Mouse (Mus musculus): Measurements from ENCODE around the gene Pdcd1lg2. TPM values are rescaled to one million over a fixed set of nuclear protein-coding genes. Genes with fewer than 3 reads are reported as not detected.

Pdcd1lg2 gene
- polyA plus RNA-seq, 1 experiment from 2014 or later, result not detected

DNA sequence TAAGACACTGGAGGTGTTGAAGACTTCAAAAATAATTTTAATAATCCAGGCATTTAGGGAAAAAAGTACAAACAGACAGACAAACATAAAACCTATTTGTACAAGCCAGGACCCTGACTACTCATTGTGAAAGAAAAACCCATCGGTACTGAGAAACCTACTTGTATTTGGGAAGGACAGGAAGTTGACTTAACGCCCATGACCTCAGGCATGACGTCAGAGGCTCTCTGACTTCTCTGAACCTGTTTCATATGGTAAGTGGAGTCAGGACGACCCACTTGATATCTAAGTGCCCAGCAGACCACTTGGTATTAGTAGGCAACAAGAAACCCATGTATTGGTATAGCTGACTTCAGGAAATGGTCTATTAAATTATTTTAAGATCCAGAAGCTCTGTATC, 19.4 kb upstream of the Pdcd1lg2 start:
- Histone ChIP-seq H3K9me3 (replicated peaks; ENCODE audit: control insufficient read depth, low read length, poor library complexity, severe bottlenecking) (no peaks in the 10 kb centered on the region), H3K4me3 (ENCODE audit: low read depth, low read length) (no peak overlapping the region), H3K4me2 (ENCODE audit: low read length) (no peak overlapping the region), H3K36me3 (ENCODE audit: control insufficient read depth, insufficient read depth, low read length) (no peaks in the 10 kb centered on the region), H3K9ac (ENCODE audit: low read depth, low read length) (no peak overlapping the region), H3K4me1 (ENCODE audit: control insufficient read depth, insufficient read depth, low read length) (no peaks in the 10 kb centered on the region), H3K27ac (ENCODE audit: low read length) (no peak overlapping the region), H3K27me3 (ENCODE audit: control insufficient read depth, insufficient read depth, low read depth, low read length) (no peaks in the 10 kb centered on the region)
- ATAC-seq, result no peak
- 83% methylated on average over 4 of the region's 4 CpGs for WGBS

DNA sequence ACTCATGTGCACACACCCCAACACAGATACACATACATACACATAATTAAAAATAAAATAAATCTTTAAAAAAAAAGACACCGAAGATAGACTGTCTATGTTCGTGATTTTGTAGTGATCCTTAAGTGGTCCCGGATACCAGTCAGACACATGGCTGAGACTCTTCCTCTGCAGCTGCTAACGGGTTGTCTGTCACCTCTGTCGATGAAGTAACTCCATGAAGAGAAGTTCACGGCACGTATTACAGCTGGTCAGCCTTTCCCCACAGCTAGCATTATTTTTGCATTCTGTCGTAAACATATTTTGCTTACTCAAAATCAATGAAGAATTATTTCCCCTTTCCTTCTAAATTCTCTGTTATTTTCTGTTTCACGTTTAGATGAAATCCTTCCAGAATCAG, 17.4 kb upstream of the Pdcd1lg2 start:
- ATAC-seq, result no peak
- WGBS, result 95% methylated on average over 9 of the region's 9 CpGs
- no peak overlapping the region for H3K4me2 ChIP-seq (ENCODE audit: low read length)
- no peak overlapping the region for H3K27ac ChIP-seq (ENCODE audit: low read length)
- H3K4me3 ChIP-seq (ENCODE audit: low read depth, low read length), result no peak overlapping the region
- H3K36me3 ChIP-seq (ENCODE audit: control insufficient read depth, insufficient read depth, low read length), result no peaks in the 10 kb centered on the region
- H3K27me3 ChIP-seq (ENCODE audit: control insufficient read depth, insufficient read depth, low read depth, low read length), result no peaks in the 10 kb centered on the region
- no peaks in the 10 kb centered on the region for H3K4me1 ChIP-seq (ENCODE audit: control insufficient read depth, insufficient read depth, low read length)
- H3K9me3 ChIP-seq (replicated peaks; ENCODE audit: control insufficient read depth, low read length, poor library complexity, severe bottlenecking), result no peaks in the 10 kb centered on the region
- H3K9ac ChIP-seq (ENCODE audit: low read depth, low read length), result no peak overlapping the region

DNA sequence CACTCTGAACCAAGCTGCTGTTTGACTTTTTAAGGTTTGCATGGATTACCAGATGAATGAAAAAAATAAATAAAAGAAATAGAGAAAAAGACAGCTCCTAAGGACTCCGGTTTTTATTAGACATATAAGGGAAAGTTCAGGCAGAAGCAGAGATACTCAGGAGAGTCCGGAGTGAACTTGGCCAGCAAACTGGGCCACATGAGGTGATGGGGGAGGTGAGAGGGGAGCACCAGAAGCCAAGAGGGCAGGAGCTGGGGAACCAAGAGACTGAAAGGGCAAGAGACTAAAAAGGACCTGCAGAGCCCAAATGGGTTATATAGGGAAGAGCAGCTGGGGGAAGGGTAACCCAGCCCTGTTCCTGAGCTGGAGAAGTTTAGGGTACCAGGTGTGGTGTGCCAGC, 16.0 kb upstream of the Pdcd1lg2 start:
- Histone ChIP-seq H3K4me3 (ENCODE audit: low read depth, low read length) (no peak overlapping the region), H3K36me3 (ENCODE audit: control insufficient read depth, insufficient read depth, low read length) (no peaks in the 10 kb centered on the region), H3K4me1 (ENCODE audit: control insufficient read depth, insufficient read depth, low read length) (no peaks in the 10 kb centered on the region), H3K9ac (ENCODE audit: low read depth, low read length) (no peak overlapping the region), H3K27me3 (ENCODE audit: control insufficient read depth, insufficient read depth, low read depth, low read length) (no peaks in the 10 kb centered on the region), H3K9me3 (replicated peaks; ENCODE audit: control insufficient read depth, low read length, poor library complexity, severe bottlenecking) (no peaks in the 10 kb centered on the region), H3K4me2 (ENCODE audit: low read length) (no peak overlapping the region), H3K27ac (ENCODE audit: low read length) (no peak overlapping the region)
- 96% methylated on average over 2 of the region's 2 CpGs for WGBS
- ATAC-seq, result no peak

DNA sequence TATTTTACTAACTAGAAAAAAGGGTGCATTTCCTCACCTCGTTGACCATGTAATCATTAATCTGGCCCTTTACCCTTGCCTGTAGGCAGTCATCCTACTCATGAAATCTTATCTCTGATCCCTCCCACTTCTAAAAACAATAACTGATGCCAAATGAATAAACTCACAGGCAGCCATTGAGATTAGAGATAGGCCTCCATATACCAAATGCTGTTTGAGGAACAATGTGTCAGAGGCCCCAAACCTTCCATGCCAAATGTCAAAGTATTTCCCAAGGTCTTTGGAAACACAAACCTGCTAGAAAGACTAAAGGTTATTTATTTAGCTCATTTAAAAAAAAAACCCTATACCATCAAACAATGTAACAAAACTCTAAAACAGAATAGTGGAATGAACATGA, 14.4 kb upstream of the Pdcd1lg2 start:
- Histone ChIP-seq H3K27ac (ENCODE audit: low read length) (no peak overlapping the region), H3K9ac (ENCODE audit: low read depth, low read length) (no peak overlapping the region), H3K4me2 (ENCODE audit: low read length) (no peak overlapping the region), H3K4me3 (ENCODE audit: low read depth, low read length) (no peak overlapping the region), H3K27me3 (ENCODE audit: control insufficient read depth, insufficient read depth, low read depth, low read length) (no peaks in the 10 kb centered on the region), H3K36me3 (ENCODE audit: control insufficient read depth, insufficient read depth, low read length) (no peaks in the 10 kb centered on the region), H3K9me3 (replicated peaks; ENCODE audit: control insufficient read depth, low read length, poor library complexity, severe bottlenecking) (no peaks in the 10 kb centered on the region), H3K4me1 (ENCODE audit: control insufficient read depth, insufficient read depth, low read length) (no peaks in the 10 kb centered on the region)
- ATAC-seq, result no peak
- 83% methylated on average over 1 of the region's 1 CpGs for WGBS

DNA sequence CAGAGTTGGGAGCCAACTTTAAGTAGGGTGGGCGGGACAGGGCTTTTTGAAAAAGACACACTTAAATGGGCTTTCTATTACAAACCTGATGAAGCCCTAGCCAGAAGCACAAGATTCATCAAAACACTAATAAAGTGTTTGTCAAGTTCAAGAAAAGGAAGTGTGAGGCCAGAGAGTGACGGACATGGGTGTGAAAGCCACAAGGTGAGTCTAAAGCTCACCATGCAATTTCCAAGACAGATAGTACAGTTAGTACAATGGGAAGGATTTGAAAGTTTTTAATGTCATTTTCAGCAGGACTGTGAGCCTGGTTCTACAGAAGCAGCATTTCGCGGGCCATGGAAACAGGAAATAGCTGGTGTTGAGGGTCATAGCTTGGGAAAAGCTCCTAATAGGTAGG, 10.9 kb upstream of the Pdcd1lg2 start:
- no peaks in the 10 kb centered on the region for H3K27me3 ChIP-seq (ENCODE audit: control insufficient read depth, insufficient read depth, low read depth, low read length)
- no peak for ATAC-seq
- H3K27ac ChIP-seq (ENCODE audit: low read length), result no peak overlapping the region
- no peak overlapping the region for H3K4me3 ChIP-seq (ENCODE audit: low read depth, low read length)
- no peak overlapping the region for H3K4me2 ChIP-seq (ENCODE audit: low read length)
- WGBS, result 93% methylated on average over 4 of the region's 4 CpGs
- H3K36me3 ChIP-seq (ENCODE audit: control insufficient read depth, insufficient read depth, low read length), result no peaks in the 10 kb centered on the region
- H3K9ac ChIP-seq (ENCODE audit: low read depth, low read length), result no peak overlapping the region
- H3K9me3 ChIP-seq (replicated peaks; ENCODE audit: control insufficient read depth, low read length, poor library complexity, severe bottlenecking), result no peaks in the 10 kb centered on the region
- H3K4me1 ChIP-seq (ENCODE audit: control insufficient read depth, insufficient read depth, low read length), result no peaks in the 10 kb centered on the region

DNA sequence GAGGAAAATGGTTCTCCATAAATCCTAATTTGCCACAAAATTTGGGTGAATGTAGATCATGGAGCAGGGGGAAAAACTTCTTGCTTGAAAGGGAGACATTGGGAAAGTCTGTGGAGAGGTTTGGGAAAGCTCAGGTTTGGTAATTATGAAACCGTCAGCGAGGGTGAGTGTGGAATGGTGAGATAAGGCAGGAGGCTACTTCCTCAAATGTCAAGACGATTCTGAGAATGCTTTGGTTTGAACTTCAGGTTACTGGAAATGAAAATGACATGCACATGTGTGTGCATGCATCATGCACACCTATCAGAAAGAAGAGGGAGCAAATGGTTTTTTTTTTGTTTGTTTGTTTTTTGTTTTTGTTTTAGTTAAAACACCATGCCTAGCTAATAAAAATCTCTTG, 10.3 kb upstream of the Pdcd1lg2 start:
- H3K9ac ChIP-seq (ENCODE audit: low read depth, low read length), result no peak overlapping the region
- 89% methylated on average over 3 of the region's 3 CpGs for WGBS
- ATAC-seq, result no peak
- H3K27me3 ChIP-seq (ENCODE audit: control insufficient read depth, insufficient read depth, low read depth, low read length), result no peaks in the 10 kb centered on the region
- no peaks in the 10 kb centered on the region for H3K4me1 ChIP-seq (ENCODE audit: control insufficient read depth, insufficient read depth, low read length)
- no peak overlapping the region for H3K4me2 ChIP-seq (ENCODE audit: low read length)
- no peaks in the 10 kb centered on the region for H3K36me3 ChIP-seq (ENCODE audit: control insufficient read depth, insufficient read depth, low read length)
- H3K27ac ChIP-seq (ENCODE audit: low read length), result no peak overlapping the region
- no peak overlapping the region for H3K4me3 ChIP-seq (ENCODE audit: low read depth, low read length)
- no peaks in the 10 kb centered on the region for H3K9me3 ChIP-seq (replicated peaks; ENCODE audit: control insufficient read depth, low read length, poor library complexity, severe bottlenecking)

DNA sequence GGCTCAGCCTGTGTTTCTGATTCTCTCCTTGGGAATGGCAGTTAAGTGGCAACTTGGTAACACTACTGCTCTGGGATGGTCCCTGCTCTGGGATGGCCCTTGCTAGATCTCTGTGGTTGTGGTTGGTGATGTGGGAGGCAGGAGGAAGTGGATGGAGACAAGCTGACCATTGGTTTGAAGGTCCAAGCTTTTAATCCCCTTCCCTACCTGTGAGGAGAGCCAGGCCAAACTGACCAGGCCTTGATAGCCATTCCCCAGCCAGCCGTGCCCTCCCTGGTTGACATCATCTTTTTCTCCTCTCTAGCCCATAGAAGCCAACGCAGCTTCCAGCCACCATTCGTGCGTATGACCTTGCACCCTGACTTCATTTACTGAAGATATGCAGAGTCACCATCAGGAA, 8.1 kb upstream of the Pdcd1lg2 start:
- ATAC-seq, result no peak
- Histone ChIP-seq H3K9ac (ENCODE audit: low read depth, low read length) (no peak overlapping the region), H3K27me3 (ENCODE audit: control insufficient read depth, insufficient read depth, low read depth, low read length) (no peaks in the 10 kb centered on the region), H3K27ac (ENCODE audit: low read length) (no peak overlapping the region), H3K4me3 (ENCODE audit: low read depth, low read length) (no peak overlapping the region), H3K4me1 (ENCODE audit: control insufficient read depth, insufficient read depth, low read length) (no peaks in the 10 kb centered on the region), H3K9me3 (replicated peaks; ENCODE audit: control insufficient read depth, low read length, poor library complexity, severe bottlenecking) (no peaks in the 10 kb centered on the region), H3K4me2 (ENCODE audit: low read length) (no peak overlapping the region), H3K36me3 (ENCODE audit: control insufficient read depth, insufficient read depth, low read length) (no peaks in the 10 kb centered on the region)
- WGBS, result 94% methylated on average over 4 of the region's 4 CpGs

DNA sequence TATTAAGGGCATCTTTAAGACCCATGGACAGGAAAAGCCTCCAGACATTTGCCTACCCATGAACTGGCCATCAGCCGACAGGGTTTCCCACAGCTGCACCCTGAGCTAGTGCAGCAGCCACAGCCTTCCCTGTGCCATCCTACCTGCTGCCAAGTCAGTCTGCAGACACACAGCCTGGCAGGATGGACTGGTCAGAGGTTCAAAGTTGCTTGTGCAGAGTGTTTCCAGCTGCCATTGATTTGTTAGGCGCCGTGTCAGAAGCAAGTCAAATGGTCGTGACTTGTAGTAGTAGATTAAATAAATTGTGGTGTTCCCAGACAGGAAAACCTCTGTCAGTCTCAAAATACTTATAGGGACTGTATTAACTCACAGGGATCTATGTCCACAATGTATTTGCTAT, 7.5 kb upstream of the Pdcd1lg2 start:
- 88% methylated on average over 4 of the region's 4 CpGs for WGBS

DNA sequence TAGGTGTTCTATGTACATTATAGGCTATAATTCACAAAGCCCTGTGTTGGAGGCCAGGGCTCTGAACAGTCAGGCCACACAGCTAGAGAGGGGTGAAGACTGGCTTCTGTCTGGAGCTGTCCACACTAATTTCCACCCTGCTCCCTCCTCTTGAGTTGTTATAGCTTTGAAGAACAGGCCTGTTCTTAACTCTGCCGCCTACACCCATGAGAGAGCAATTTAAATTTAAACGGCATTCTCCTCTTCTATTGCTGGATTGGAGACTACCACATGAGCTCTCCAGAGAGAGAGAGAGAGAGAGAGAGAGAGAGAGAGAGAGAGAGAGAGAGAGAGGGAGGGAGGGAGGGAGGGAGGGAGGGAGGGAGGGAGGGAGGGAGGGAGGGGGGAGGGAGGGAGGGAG, 5.3 kb upstream of the Pdcd1lg2 start:
- H3K4me3 ChIP-seq (ENCODE audit: low read depth, low read length), result no peak overlapping the region
- H3K36me3 ChIP-seq (ENCODE audit: control insufficient read depth, insufficient read depth, low read length), result no peaks in the 10 kb centered on the region
- H3K4me2 ChIP-seq (ENCODE audit: low read length), result no peak overlapping the region
- 42% methylated on average over 2 of the region's 2 CpGs for WGBS
- no peaks in the 10 kb centered on the region for H3K27me3 ChIP-seq (ENCODE audit: control insufficient read depth, insufficient read depth, low read depth, low read length)
- ATAC-seq, result no peak
- H3K27ac ChIP-seq (ENCODE audit: low read length), result no peak overlapping the region
- H3K9ac ChIP-seq (ENCODE audit: low read depth, low read length), result no peak overlapping the region
- H3K9me3 ChIP-seq (replicated peaks; ENCODE audit: control insufficient read depth, low read length, poor library complexity, severe bottlenecking), result no peaks in the 10 kb centered on the region
- no peaks in the 10 kb centered on the region for H3K4me1 ChIP-seq (ENCODE audit: control insufficient read depth, insufficient read depth, low read length)

More for the DNA sequence above, 7.5 kb upstream of the Pdcd1lg2 start:
- no peak overlapping the region for H3K4me3 ChIP-seq (ENCODE audit: low read depth, low read length)
- ATAC-seq, result no peak
- H3K4me2 ChIP-seq (ENCODE audit: low read length), result no peak overlapping the region
- H3K27me3 ChIP-seq (ENCODE audit: control insufficient read depth, insufficient read depth, low read depth, low read length), result no peaks in the 10 kb centered on the region
- H3K36me3 ChIP-seq (ENCODE audit: control insufficient read depth, insufficient read depth, low read length), result no peaks in the 10 kb centered on the region
- no peak overlapping the region for H3K27ac ChIP-seq (ENCODE audit: low read length)
- H3K4me1 ChIP-seq (ENCODE audit: control insufficient read depth, insufficient read depth, low read length), result no peaks in the 10 kb centered on the region
- no peaks in the 10 kb centered on the region for H3K9me3 ChIP-seq (replicated peaks; ENCODE audit: control insufficient read depth, low read length, poor library complexity, severe bottlenecking)
- no peak overlapping the region for H3K9ac ChIP-seq (ENCODE audit: low read depth, low read length)
